Mouse (Mus musculus) layer of hippocampus, postnatal 25 days (tissue): Measurements from ENCODE around the gene Sbf2. TPM values are rescaled to one million over a fixed set of nuclear protein-coding genes. Genes with fewer than 3 reads are reported as not detected.
A peak's percentile ranks its signal among the peaks of the same experiment; 100 is the strongest.
"Not testable (repeated sequence)": the region's sequence is repeated elsewhere in the genome, so short reads cannot be mapped to it uniquely, and the experiment has no call there.

Experiments
- DNase-seq, 2 experiments: peaks; one replicate each; pipeline ENCODE4 v3.0.0; 2022; ENCODE audit warnings: mixed read lengths in 2 of 2, low spot score in 1 of 2; ENCODE audit errors: extremely low spot score in 1 of 2
- total RNA-seq, 2 experiments: library from RNA; stranded (reverse); gene quantifications; 2 replicates each; pipeline ENCODE4 v1.2.3; 2021

Sbf2 gene
- total RNA-seq = 10 to 100 TPM; 62.9 to 76.0 TPM

DNA sequence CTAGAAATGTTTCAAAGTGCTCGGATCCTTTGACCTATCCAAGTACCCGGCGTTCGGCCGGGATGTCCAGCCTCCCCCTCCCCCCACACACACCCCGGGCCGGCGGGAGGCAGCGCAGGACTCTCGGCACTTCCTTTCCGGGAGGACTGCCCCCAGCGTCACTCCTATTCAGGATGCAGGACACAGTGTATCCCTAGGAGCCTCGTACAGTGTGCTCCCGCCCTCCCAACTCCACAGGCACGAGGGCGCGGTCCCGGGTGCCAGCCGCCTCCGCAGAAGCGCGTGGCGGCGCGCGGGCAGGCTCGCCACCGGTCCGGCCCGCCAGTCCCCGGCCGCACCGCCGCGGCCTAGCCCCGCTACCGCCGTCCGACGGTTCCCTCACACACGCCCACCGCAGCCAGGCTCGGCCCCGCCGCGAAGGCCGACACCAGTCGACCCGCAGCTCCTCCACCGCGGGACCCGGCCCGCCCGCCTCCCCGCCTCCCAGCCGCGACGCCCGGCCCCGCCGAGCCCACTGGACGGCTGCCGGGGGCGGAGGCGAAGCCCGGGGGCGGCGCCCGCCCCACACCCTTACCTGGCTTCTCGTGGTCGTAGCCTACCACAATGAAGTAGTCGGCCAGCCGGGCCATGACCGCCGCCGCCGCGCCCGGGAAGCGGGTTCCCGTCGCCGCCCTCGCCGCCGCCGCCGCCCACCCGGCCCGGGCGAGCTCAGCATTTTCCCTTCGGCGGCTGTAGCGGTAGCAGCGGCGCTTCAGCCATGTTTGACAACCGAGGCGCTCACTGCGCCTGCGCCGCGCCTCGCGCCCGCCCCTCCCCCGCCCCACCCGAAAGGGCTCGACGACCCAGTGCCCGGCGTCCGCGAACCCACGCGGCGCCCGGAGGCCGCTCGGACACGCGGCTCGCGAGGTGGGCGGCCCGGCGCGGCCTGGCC is at the start of gene Sbf2:
Gene Sbf2 (minus strand): TSS at position 790 of the 931 bp plus-strand sequence.
- DNase-seq = peak; percentile 57 to 76

DNA sequence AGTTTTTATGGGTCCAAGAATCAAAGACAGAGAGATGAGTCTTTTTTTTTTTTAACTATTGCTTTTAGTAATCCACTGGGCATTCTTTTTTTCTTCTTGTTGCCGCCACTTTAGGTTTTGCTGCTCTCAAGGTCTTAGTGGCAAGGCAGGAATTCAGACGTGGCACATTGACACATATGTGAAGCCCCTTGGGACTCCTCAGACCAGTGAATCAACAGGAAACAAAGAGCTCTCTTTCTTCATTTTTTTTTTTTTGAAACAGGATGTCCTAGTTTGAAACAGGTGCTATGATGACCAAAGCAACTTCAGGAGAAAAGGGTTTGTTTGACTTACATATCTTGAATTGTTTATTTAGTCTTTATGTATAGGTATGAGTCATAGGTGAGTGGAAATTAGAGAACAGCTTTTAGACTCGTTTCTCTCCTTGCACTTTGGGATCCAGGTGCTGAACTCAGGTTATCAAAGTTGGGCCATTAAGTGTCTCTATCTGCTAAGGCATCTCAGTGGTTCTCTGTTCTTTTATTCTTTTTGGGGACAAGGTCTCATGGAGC is 43.7 kb upstream of the Sbf2 start:
- DNase-seq = no peak

DNA sequence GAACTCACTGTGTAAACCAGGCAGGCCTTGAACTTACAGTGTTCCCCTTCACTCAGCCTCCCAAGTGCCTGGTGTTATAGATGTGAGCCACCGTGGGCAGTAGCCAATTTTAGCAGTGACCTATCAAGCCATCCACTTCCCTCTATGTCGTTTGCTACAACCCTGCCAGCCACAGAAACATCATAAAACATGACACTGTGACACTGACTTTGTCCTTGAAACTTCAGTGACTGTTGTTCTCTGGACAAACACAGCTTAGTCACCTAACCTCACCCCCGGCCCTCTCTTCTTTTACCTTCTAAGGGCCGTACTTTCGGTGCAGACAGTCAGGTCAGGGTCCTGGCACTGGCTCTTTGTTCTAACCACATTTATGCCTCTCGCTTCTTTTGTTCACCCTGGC is 41.2 kb upstream of the Sbf2 start:
- DNase-seq = no peak

DNA sequence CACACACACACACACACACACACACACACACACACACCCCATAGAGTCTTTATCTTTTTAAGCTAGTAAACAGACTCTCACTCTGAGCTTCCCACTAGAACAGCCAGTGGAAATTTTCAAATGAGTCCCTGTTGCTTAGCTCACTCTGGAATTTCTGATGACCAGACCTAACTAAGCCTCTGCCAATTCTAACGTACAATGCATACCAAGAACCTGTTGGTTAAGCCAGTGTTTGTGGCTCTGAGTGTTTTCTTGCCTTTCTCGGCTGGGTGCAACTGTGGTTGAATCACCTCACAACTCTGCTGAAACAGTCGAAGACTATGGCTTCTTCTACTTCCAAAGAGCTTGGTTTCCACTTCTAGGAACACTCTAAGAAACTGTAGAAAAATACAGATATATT is 40.5 kb upstream of the Sbf2 start:
- no peak for DNase-seq

DNA sequence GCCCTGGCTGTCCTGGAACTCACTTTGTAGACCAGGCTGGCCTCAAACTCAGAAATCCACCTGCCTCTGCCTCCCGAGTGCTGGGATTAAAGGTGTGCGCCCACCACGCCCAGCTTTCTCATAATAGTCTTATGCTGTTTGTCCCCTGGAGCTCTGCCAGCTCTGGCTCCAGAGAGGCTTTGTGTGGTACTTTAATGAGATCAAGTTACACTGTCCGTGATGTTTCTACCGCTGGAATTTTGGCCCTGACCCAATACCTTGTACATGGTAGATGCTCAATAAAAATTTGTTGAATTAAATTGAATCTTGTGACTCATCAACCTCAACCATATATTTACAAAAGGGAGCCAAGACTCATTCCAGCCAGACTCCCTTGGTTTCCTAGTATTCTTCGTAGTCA is 36.4 kb upstream of the Sbf2 start:
- DNase-seq = no peak

DNA sequence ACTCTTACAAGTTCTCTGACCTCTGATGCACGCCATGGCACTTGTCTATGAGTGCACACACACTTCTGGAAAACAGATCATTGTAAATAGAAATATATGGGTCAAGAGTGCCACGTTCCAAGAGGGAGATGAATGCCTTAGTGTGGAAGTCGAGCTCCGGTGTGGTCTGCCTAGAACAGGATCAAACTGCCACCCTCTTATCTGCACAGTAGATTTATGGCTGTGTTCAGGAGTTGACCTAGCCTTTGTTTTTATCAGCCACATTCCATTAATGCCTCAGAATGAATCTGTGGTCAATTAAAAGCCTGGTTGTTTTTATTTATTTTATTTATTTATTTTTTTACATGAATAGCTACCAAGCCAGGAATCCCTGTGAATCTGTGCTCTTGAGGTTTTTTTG is 35.8 kb upstream of the Sbf2 start:
- DNase-seq = no peak

DNA sequence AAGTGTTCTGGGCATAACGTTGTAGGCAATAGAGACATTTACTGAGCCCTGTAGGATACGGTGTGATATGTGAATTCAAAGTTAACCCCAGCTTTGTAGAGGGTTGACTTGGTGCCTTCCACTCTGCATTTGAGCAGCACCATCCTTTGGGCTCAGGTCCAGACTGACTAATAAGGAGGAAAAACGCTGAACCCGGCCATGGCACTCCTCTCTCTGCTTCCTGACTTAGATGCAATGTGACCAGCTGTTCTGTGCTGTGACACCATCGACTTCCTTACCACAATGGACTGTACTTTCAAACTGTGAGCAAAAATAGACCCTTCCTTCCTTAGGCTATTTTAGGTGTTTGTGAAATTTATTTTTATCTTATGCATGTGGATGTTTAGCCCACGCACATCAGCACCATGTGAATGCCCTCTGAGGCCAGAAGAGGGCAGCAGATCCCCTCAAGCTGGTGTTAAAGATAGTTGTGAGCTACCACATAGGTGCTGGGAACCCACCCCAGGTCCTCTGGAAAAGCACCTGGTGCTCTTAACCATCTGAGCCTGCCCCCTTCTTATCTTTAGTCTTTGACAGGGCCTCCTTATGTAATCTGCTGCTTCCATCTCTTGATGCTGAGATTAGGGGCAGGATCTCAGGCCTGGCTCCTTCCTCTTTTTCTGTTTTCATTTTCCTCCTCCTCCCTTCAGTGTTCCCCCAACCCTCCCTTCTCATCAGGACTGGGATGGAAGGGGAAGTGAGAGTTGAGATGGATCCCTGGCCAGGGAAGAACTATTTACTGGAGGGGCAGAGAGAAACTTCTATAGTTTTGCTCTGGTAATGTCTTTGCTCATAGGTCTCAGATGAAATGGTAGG is 34.6 kb upstream of the Sbf2 start:
- DNase-seq = no peak

DNA sequence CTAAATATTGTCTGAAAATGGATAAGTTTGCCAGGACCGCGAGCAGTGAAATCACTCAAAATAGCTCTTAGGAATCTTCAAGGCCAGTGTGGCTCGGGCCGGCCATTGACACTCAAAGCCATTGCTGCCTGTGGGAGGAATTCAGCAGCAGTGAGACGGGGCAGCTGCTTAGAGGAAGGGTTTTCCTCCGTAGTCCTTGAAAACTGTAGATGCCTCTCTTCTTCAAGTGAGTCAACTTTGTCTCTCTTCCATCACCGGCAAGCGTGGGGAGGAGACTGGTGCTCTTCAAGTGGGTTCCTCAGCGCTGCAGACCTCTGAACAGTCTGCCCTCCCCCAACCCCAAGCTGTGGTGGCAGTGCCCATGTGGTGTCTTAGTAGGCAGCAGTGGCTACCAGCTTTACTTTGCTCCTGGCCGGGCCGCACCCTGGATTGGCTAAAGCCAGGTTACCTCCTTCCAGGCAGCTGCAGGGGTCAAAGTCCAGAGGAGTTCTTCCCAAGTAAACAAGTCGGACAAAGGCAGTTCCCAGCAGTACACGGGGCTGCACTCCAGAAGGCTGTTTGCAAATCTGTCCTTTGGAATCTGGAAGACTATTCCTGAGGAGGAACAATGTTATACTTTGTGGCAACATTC is 33.8 kb upstream of the Sbf2 start:
- DNase-seq = no peak

DNA sequence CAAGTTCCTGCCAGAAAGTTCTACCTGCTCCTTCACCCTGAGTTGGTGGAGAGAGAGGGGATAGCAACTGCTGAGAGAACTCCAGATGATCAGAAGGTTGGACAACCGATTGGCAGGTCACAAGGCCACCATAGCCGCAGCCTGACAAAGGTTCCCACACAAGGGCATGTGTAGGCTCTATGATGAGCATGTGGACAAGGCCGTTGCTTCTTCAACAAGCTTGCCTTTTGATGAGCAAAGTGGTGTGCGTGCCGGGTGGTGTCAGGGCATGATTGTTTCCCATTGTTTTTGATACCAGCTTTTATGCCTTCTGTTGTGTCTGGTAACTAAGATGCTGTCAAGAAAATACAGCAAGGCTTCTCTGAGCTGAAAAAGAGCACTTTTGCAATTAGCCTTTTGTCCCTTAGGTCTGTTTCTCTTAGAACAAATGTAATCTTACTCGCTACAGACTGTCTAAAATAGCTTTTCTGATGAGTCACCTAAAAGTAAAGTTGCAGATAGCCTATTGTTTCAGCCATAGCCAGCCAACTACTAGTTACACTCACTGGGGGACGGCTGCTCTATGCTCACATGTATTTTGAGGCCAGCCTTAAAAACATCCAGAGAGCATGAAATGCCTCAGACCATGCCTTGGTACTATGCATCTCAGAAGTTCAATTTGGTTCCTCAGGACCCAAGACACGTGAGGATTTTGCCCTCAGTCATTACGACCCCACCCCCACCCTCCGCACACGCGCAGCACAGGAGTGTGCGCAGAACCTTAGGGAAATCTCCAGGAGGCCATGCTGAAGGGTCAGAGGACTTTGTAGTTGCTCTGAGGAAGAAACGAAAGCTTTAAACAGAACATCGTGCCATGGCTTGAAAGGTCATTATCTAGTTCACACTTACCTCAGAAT is 33.1 kb upstream of the Sbf2 start:
- DNase-seq = no peak

DNA sequence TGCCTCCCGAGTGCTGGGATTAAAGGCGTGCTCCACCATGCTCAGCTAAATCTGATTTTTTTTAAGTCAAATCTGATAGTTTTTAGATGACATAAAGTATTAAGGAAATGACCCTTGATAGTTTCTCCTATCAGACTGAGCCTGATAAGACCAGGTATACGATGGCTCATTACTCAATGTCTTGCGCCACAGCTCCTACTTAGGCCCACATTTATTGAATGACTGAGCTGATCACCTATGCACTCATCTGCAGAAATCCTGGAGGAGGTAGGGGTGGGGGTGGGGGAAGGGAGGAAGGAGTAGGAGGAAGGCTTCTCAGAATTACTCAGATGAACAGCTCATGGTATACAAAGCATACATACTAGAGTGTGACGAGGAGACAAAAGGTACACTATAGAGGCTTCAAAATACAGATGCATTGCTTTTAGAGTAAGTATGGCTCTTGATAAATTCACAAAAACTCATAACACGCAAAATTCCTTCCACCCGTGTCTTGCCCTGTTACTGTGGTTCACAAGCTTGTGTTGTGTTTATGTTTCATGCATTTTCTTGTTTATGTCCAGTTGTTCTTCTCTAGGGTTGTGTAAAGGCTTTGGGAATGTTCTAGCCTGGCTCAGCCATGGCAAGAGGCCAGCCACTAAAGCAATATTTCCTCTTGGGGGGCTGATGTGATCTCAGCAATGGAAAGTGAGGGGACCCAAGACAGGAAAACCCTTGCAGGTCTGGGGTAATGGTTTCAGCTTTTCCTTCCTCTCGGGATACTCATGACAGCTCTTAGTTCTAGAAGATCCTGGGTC is 32.1 kb upstream of the Sbf2 start:
- DNase-seq = no peak

DNA sequence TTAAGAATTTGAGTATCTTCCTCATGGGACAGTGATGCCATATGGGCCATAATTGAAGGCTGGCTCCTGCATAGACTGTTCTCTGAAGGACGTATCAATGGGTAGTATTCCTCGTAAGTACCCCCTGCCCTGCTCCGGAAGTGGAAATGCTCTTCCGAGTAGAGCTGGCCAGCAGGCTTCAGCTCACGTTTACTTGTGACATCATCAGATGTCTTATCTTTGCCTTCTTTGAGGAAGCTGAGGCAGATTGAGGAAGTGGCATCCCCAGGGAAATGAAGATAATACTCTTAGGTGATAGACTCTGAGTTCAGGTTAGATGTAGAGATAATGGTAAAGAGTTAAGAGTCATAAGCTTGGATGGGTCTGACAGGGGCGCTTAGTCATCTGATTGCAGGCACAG is 31.1 kb upstream of the Sbf2 start:
- no peak for DNase-seq

DNA sequence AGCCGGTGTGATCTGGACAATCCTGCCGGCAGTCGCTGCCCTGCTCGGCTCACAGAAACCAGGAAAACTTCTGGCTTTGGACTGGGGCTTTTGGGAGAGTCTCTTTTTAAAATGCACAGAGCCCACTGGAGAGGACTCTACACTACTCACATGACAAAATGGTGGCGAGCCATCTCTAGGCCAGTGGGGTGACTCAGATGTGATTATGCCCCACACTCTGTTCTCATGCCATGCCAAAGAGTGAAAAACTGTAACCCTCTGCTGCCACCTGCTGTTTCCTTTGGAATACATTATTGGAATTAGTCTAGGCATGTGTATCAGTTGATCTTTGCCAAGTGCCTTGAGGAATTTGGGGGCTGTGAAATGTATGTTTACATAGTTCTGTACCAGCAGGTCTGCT is 30.6 kb upstream of the Sbf2 start:
- peak in 1 of 2 experiments; percentile 73 for DNase-seq

DNA sequence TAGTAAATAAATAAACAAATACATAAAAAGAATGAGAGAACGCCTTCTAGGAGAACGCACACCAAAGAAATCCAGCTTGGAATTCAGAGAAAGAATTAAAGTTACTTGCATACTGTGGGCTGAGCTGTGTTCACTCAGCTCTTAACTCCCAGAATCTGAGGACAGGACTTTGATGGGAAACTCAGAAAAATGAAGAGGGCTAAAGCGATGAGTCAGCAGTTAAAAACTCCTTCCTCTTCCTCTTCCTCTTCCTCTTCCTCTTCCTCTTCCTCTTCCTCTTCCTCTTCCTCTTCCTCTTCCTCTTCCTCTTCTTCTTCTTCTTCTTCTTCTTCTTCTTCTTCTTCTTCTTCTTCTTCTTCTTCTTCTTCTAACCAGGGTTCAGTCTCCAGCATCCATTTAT is 25.2 kb upstream of the Sbf2 start:
- DNase-seq = not testable (repeated sequence)

DNA sequence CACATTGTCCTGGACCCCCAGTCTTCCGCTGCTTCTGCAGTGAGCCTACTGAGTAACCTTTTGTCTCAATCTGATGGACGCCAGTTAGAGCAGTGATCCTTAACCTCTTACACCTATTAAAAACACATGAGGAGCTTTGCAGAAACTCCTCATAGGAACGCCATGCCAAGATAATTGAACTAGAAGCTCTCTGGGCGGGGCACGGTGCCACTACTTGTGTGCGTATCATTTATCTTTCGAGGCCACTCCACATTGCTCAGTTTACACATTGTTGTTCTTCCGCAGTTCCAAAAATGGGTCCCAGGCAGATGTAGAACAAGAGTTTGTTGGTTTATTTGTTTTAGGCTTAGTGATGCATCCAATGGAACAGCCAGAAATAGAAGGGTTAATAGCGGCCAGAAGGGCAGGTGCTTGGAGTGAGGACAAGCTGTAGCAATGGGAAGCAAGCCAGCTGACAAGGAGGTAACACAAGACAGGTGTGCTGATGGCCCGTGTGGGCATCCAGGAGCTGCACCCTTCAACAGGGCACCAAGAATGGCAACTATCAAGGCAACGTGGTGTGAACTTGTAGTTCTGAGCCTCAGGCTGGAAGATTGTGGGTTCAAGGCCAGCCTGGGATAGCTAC is 24.7 kb upstream of the Sbf2 start:
- no peak for DNase-seq

DNA sequence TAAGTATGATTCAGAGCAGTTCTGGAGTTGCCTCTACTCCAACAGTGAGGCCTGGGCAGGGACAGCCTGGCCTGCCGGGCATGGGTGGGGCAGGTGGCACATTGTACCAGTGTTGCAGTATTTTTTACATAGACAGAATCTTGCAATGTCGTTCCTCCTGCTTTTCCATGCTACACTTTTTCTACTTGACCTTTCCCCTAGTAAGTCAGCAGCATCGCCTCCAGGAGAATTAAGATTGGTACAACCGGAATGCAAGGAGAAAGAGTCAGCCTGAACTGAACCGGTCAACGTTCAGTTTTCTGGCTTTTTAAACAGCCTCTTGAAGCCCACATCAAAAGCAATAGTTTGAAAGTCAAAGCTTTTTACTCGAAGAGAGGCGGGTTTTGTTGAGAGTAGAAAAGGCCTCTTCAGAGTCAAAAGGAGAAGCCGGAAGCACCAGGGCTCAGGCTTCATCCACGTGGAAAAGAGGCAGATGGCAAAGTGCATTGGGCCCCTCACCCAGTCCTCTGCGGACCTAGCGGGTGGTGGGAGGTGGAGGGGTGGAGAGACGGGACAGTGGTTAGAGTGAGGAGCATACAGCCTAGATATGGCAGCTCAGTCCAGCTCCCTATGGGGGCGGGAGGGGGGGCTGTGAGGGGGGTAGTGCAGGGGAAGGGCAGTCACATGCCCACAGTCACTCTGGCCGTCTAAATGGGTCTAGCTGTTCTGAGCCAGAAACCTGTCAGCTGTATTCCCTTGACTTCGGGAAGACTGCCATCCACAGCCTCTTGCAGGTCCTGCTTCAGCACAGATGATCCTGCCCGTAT is 23.8 kb upstream of the Sbf2 start:
- no peak for DNase-seq

DNA sequence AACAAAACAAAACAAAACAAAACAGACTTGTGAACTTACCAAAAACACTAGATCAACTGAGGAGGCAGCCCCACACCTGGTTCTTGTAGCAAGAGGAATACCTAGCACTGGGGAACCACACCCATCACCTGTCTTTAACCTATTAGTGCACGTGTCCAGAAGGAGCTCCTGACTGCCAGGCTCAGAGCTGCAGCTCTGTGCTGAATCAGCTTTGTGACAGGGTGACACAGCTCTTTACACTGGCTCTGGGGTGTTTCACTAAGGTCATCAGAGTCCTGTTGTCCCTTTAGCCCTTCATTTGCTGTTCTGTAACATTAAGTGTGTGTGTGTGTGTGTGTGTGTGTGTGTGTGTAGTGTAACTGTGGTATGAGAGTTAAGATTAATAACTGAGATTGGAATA is 21.8 kb upstream of the Sbf2 start:
- no peak for DNase-seq

DNA sequence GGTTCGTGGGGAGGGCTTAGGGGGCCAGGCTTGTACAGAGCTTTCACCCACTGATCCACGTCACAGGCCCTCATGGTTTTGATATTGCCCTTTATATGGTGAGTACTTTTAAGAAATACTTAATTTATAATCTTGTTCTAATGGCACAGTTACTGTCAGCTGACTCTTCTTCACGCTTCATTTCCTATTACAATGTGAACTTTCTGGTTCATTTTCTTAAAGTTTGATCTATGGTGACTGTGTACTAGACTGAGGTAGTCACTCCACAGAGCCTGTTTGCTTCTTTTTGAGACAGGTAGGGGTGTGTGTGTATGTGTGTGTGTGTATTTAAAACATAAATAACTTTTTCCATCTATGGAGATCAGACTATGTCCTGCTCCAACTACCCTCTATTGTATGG is 21.2 kb upstream of the Sbf2 start:
- DNase-seq = no peak
